Comparison of ENCODE assay signal across 23 mouse cellular contexts in genomic region chr12:84702586-84702985, GRCm38 (mm10). TPM values are rescaled to one million over a fixed set of nuclear protein-coding genes. Genes with fewer than 3 reads are reported as not detected.
DNase-seq lines count a peak whose midpoint lies in the region; ATAC-seq and TF ChIP-seq lines count a peak whose summit lies in the region.
"Had no signal": no experiment of that assay in that cellular context is flagged by ENCODE, and none has a peak within 500 bp of the region (broad histone marks: within the 10 kb centered on the region; RNA-seq: fewer than 3 reads in every experiment).

No protein-coding gene starts in this region.

- WGBS in embryonic facial prominence, embryonic 14.5 days, result 57% methylated on average over 7 of the region's 7 CpGs
- WGBS in embryonic facial prominence, embryonic 10.5 days, result 56% methylated on average over 7 of the region's 7 CpGs
- WGBS in hindbrain, embryonic 15.5 days, result 41% methylated on average over 7 of the region's 7 CpGs
- WGBS in hindbrain, embryonic 11.5 days, result 68% methylated on average over 7 of the region's 7 CpGs
- 43% methylated on average over 7 of the region's 7 CpGs for whole genome bisulfite sequencing in midbrain, embryonic 16.5 days
- 65% methylated on average over 7 of the region's 7 CpGs for WGBS in midbrain, embryonic 13.5 days
- WGBS in midbrain, postnatal 0 days, result 52% methylated on average over 7 of the region's 7 CpGs

- H3K27me3 ChIP-seq in embryonic facial prominence, embryonic 14.5 days (replicated peaks; ENCODE audit: control insufficient read depth, insufficient read depth, low read length), result peaks cover 26% of the 10 kb centered on the region
- peaks cover 58% of the 10 kb centered on the region for H3K27me3 ChIP-seq in embryonic facial prominence, embryonic 10.5 days (replicated peaks; ENCODE audit: low read depth, poor library complexity, severe bottlenecking)
- H3K27me3 ChIP-seq in hindbrain, embryonic 15.5 days, result peaks cover 9% of the 10 kb centered on the region; the same call in 1 of the 2 replicates
- H3K27me3 ChIP-seq in hindbrain, embryonic 11.5 days (ENCODE audit: control insufficient read depth, insufficient read depth, low read length), result peaks cover 17% of the 10 kb centered on the region
- peaks cover 11% of the 10 kb centered on the region for H3K27me3 ChIP-seq in midbrain, embryonic 16.5 days (ENCODE audit: control insufficient read depth, insufficient read depth, low read depth, low read length)
- peaks cover 35% of the 10 kb centered on the region for H3K27me3 ChIP-seq in midbrain, embryonic 13.5 days
- 0 out of 2 replicates have a peak, but pooled peaks cover 4% of the 10 kb centered on the region for H3K27me3 ChIP-seq in midbrain, postnatal 0 days (ENCODE audit: insufficient read depth, low read length)

- peak; percentile 23 for DNase-seq in embryonic facial prominence, embryonic 14.5 days (ENCODE audit: low spot score)
- DNase-seq in embryonic facial prominence, embryonic 10.5 days (ENCODE audit: low spot score), result no peak
- no peak for DNase-seq in hindbrain, embryonic 11.5 days (ENCODE audit: low spot score)
- DNase-seq in midbrain, postnatal 0 days (ENCODE audit: low spot score), result peak; percentile 62
- no peak for DNase-seq in adrenal gland, adult 2 months
- DNase-seq: adrenal gland, postnatal 36 days; cerebellum, adult 8-10 months; kidney, adult 11 months; liver, embryonic 13.5 days; lung, embryonic 14.5 days; lung, postnatal 36 days; thymus, postnatal 14 days had no signal

- H3K36me3 ChIP-seq in embryonic facial prominence, embryonic 14.5 days (ENCODE audit: control insufficient read depth, insufficient read depth, low read length), result no peaks in the 10 kb centered on the region
- H3K36me3 ChIP-seq in embryonic facial prominence, embryonic 10.5 days (replicated peaks), result no peaks in the 10 kb centered on the region
- H3K36me3 ChIP-seq in hindbrain, embryonic 15.5 days, result no peaks in the 10 kb centered on the region
- no peaks in the 10 kb centered on the region for H3K36me3 ChIP-seq in hindbrain, embryonic 11.5 days (ENCODE audit: control insufficient read depth, insufficient read depth, low read length)
- no peaks in the 10 kb centered on the region for H3K36me3 ChIP-seq in midbrain, embryonic 16.5 days (ENCODE audit: control insufficient read depth, insufficient read depth, low read length)
- no peaks in the 10 kb centered on the region for H3K36me3 ChIP-seq in midbrain, embryonic 13.5 days
- no peaks in the 10 kb centered on the region for H3K36me3 ChIP-seq in midbrain, postnatal 0 days (ENCODE audit: insufficient read depth, low read length)
- H3K36me3 ChIP-seq: embryonic facial prominence, embryonic 13.5 days; limb, embryonic 12.5 days; liver, embryonic 13.5 days had no signal

- no peaks in the 10 kb centered on the region for H3K9me3 ChIP-seq in embryonic facial prominence, embryonic 14.5 days (ENCODE audit: control insufficient read depth, low read length)
- H3K9me3 ChIP-seq in embryonic facial prominence, embryonic 10.5 days, result no peaks in the 10 kb centered on the region
- no peaks in the 10 kb centered on the region for H3K9me3 ChIP-seq in hindbrain, embryonic 15.5 days
- no peaks in the 10 kb centered on the region for H3K9me3 ChIP-seq in hindbrain, embryonic 11.5 days (ENCODE audit: control insufficient read depth, low read length)
- H3K9me3 ChIP-seq in midbrain, embryonic 16.5 days (replicated peaks; ENCODE audit: control insufficient read depth, low read length, poor library complexity, severe bottlenecking), result no peaks in the 10 kb centered on the region
- no peaks in the 10 kb centered on the region for H3K9me3 ChIP-seq in midbrain, embryonic 13.5 days
- H3K9me3 ChIP-seq in midbrain, postnatal 0 days (ENCODE audit: low read length), result no peaks in the 10 kb centered on the region
- H3K9me3 ChIP-seq: embryonic facial prominence, embryonic 13.5 days; limb, embryonic 12.5 days; liver, embryonic 13.5 days had no signal

- TF ChIP-seq CTCF in midbrain, postnatal 0 days (IDR thresholded peaks at IDR 0.05), result no peak

- H3K9ac ChIP-seq in embryonic facial prominence, embryonic 14.5 days (ENCODE audit: low read depth, low read length), result no peak overlapping the region
- H3K9ac ChIP-seq in hindbrain, embryonic 15.5 days, result no peak overlapping the region
- H3K9ac ChIP-seq in hindbrain, embryonic 11.5 days (ENCODE audit: low read depth, low read length), result no peak overlapping the region
- H3K9ac ChIP-seq in midbrain, embryonic 16.5 days (ENCODE audit: low read depth, low read length), result peak overlapping the region; percentile 20; the same call in 1 of the 2 replicates
- no peak overlapping the region for H3K9ac ChIP-seq in midbrain, embryonic 13.5 days (replicated peaks)
- no peak overlapping the region for H3K9ac ChIP-seq in midbrain, postnatal 0 days (replicated peaks; ENCODE audit: low read length, poor library complexity, severe bottlenecking)
- H3K9ac ChIP-seq: embryonic facial prominence, embryonic 13.5 days; limb, embryonic 12.5 days; liver, embryonic 13.5 days; lung, embryonic 14.5 days had no signal

- no peak for ATAC-seq in embryonic facial prominence, embryonic 14.5 days (ENCODE audit: low read depth)
- peak; percentile 61; the same call in 1 of the 2 replicates for ATAC-seq in hindbrain, embryonic 15.5 days (ENCODE audit: low FRiP score, low read depth)
- no peak for ATAC-seq in hindbrain, embryonic 11.5 days (ENCODE audit: low FRiP score)
- ATAC-seq in midbrain, embryonic 16.5 days, result 0 out of 2 replicates have a peak, but pooled peaks have one; percentile 30
- no peak for ATAC-seq in midbrain, embryonic 13.5 days
- ATAC-seq in midbrain, postnatal 0 days (ENCODE audit: low FRiP score), result no peak

- H3K4me2 ChIP-seq in embryonic facial prominence, embryonic 14.5 days (ENCODE audit: low read depth, low read length), result no peak overlapping the region
- H3K4me2 ChIP-seq in hindbrain, embryonic 15.5 days, result no peak overlapping the region
- H3K4me2 ChIP-seq in hindbrain, embryonic 11.5 days (replicated peaks; ENCODE audit: low read depth, low read length), result no peak overlapping the region
- no peak overlapping the region for H3K4me2 ChIP-seq in midbrain, embryonic 16.5 days (ENCODE audit: low read length)
- no peak overlapping the region for H3K4me2 ChIP-seq in midbrain, embryonic 13.5 days (replicated peaks)
- H3K4me2 ChIP-seq in midbrain, postnatal 0 days (ENCODE audit: low read depth, low read length, poor library complexity, severe bottlenecking), result no peak overlapping the region
- H3K4me2 ChIP-seq: embryonic facial prominence, embryonic 13.5 days; limb, embryonic 12.5 days; liver, embryonic 13.5 days; lung, embryonic 14.5 days had no signal

- H3K4me3 ChIP-seq in embryonic facial prominence, embryonic 14.5 days (ENCODE audit: low read depth, low read length), result no peak overlapping the region
- H3K4me3 ChIP-seq in embryonic facial prominence, embryonic 10.5 days, result no peak overlapping the region
- no peak overlapping the region for H3K4me3 ChIP-seq in hindbrain, embryonic 15.5 days
- H3K4me3 ChIP-seq in hindbrain, embryonic 11.5 days (ENCODE audit: low read depth, low read length), result no peak overlapping the region
- no peak overlapping the region for H3K4me3 ChIP-seq in midbrain, embryonic 16.5 days (ENCODE audit: low read depth, low read length)
- no peak overlapping the region for H3K4me3 ChIP-seq in midbrain, embryonic 13.5 days (replicated peaks)
- H3K4me3 ChIP-seq in midbrain, postnatal 0 days (ENCODE audit: low read depth, low read length), result no peak overlapping the region
- H3K4me3 ChIP-seq: embryonic facial prominence, embryonic 13.5 days; left cerebral cortex, adult 2 months; limb, embryonic 12.5 days; liver, embryonic 13.5 days had no signal

- H3K27ac ChIP-seq in embryonic facial prominence, embryonic 14.5 days (replicated peaks; ENCODE audit: low read depth, low read length), result no peak overlapping the region
- H3K27ac ChIP-seq in embryonic facial prominence, embryonic 10.5 days (replicated peaks), result no peak overlapping the region
- 0 out of 2 replicates have a peak overlapping the region, but pooled peaks have one; percentile 28 for H3K27ac ChIP-seq in hindbrain, embryonic 15.5 days (replicated peaks)
- H3K27ac ChIP-seq in hindbrain, embryonic 11.5 days (ENCODE audit: low read depth, low read length), result no peak overlapping the region
- H3K27ac ChIP-seq in midbrain, embryonic 16.5 days (ENCODE audit: low read length), result no peak overlapping the region
- H3K27ac ChIP-seq in midbrain, embryonic 13.5 days, result no peak overlapping the region
- H3K27ac ChIP-seq in midbrain, postnatal 0 days (ENCODE audit: low read depth, low read length), result no peak overlapping the region
- H3K27ac ChIP-seq: embryonic facial prominence, embryonic 13.5 days; left cerebral cortex, adult 2 months; limb, embryonic 12.5 days; liver, embryonic 13.5 days had no signal

- H3K4me1 ChIP-seq in embryonic facial prominence, embryonic 14.5 days (ENCODE audit: control insufficient read depth, insufficient read depth, low read length), result no peaks in the 10 kb centered on the region
- peaks cover 24% of the 10 kb centered on the region for H3K4me1 ChIP-seq in embryonic facial prominence, embryonic 10.5 days
- H3K4me1 ChIP-seq in hindbrain, embryonic 15.5 days (replicated peaks), result peaks cover 29% of the 10 kb centered on the region
- peaks cover 2% of the 10 kb centered on the region; the same call in 1 of the 2 replicates for H3K4me1 ChIP-seq in hindbrain, embryonic 11.5 days (replicated peaks; ENCODE audit: control insufficient read depth, insufficient read depth, low read length)
- H3K4me1 ChIP-seq in midbrain, embryonic 16.5 days (ENCODE audit: control insufficient read depth, insufficient read depth, low read length), result peaks cover 14% of the 10 kb centered on the region
- H3K4me1 ChIP-seq in midbrain, embryonic 13.5 days (replicated peaks), result peaks cover 28% of the 10 kb centered on the region
- H3K4me1 ChIP-seq in midbrain, postnatal 0 days (ENCODE audit: insufficient read depth, low read length), result no peaks in the 10 kb centered on the region

RNA-seq across cellular contexts. Expression of gene Syndig1l, which starts 4.0 kb away (rescaled TPM):
- polyA plus RNA-seq in embryonic facial prominence, embryonic 14.5 days (2014; fragmentation: Nextera tagmentation; extraction: Ambion mirVana), result 0.07 and 0.18 TPM in 2 replicates
- polyA plus RNA-seq in embryonic facial prominence, embryonic 10.5 days (2016; fragmentation: Nextera tagmentation; extraction: Ambion mirVana), result not detected in 2 replicates
- polyA plus RNA-seq in hindbrain, embryonic 15.5 days (2015; fragmentation: Nextera tagmentation; extraction: Ambion mirVana), result 10.9 and 12.0 TPM in 2 replicates
- polyA plus RNA-seq in hindbrain, embryonic 11.5 days (2014; fragmentation: Nextera tagmentation; extraction: Ambion mirVana), result 0.60 and 0.85 TPM in 2 replicates
- 7.7 and 10.9 TPM in 2 replicates for polyA plus RNA-seq in midbrain, embryonic 16.5 days (2015; fragmentation: Nextera tagmentation; extraction: Ambion mirVana)
- polyA plus RNA-seq in midbrain, embryonic 13.5 days (2015; fragmentation: Nextera tagmentation; extraction: Ambion mirVana), result 2.9 and 3.6 TPM in 2 replicates
- 29.3 and 32.0 TPM in 2 replicates for total RNA-seq in midbrain, postnatal 0 days (2014; rRNA removed)
- 15.7 and 17.4 TPM in 2 replicates for polyA plus RNA-seq in midbrain, postnatal 0 days (2015; fragmentation: Nextera tagmentation; extraction: Ambion mirVana)
- total RNA-seq in adrenal gland, adult 2 months (2021), result not detected
- not detected in 2 replicates for polyA plus RNA-seq in adrenal gland, adult 2 months (2012; rRNA removed)
- total RNA-seq: adrenal gland, postnatal 36 days; CH12.LX; gastrocnemius, adult 18-20 months; gastrocnemius, postnatal 4 days; MEL had no signal
- polyA plus RNA-seq: embryonic facial prominence, embryonic 13.5 days; heart, postnatal 0 days; limb, embryonic 12.5 days; lung, embryonic 14.5 days had no signal

Comparison
In these comparisons a context has a peak if more than half of its experiments do, and no peak if none do; other contexts are left out.
1. ATAC-seq: peak in hindbrain, embryonic 15.5 days (single experiment) and midbrain, embryonic 16.5 days (single experiment); none in embryonic facial prominence, embryonic 14.5 days (single experiment), hindbrain, embryonic 11.5 days (single experiment), midbrain, embryonic 13.5 days (single experiment) and midbrain, postnatal 0 days (single experiment).
2. DNase-seq: peak in embryonic facial prominence, embryonic 14.5 days (single experiment) and midbrain, postnatal 0 days (single experiment); none in embryonic facial prominence, embryonic 10.5 days (single experiment), hindbrain, embryonic 11.5 days (single experiment) and adrenal gland, adult 2 months (single experiment).